Mouse (Mus musculus) lung, postnatal 10 days (tissue): Measurements from ENCODE around the gene Olfr1195.
"Not testable (repeated sequence)": the region's sequence is repeated elsewhere in the genome, so short reads cannot be mapped to it uniquely, and the experiment has no call there.

ENCODE experiments used
- DNase-seq: peaks from one replicate; pipeline ENCODE4 v3.0.0; 2021

Olfr1195 gene

GRCm38 (mm10) chr2:88689087-88689486 is at the start of gene Olfr1195:
Olfr1195 (minus strand) TSS chr2:88689187.
- DNase-seq = no peak

- DNase-seq = no peak
Measured at GRCm38 (mm10) chr2:88732266-88732665, 43.3 kb upstream of the Olfr1195 start, which contains the start of gene Olfr1197. Olfr1197 (minus strand) TSS chr2:88732366.

GRCm38 (mm10) chr2:88704497-88704896 is 15.5 kb upstream of the Olfr1195 start, which contains the start of gene Olfr1196:
Olfr1196 (minus strand) TSS chr2:88704597.
- no peak for DNase-seq

GRCm38 (mm10) chr2:88675328-88675727 is 13.7 kb downstream of the Olfr1195 start, which contains the start of gene Olfr1193:
Olfr1193 (plus strand) TSS chr2:88675628.
- DNase-seq = not testable (repeated sequence)

- DNase-seq = no peak
Measured at GRCm38 (mm10) chr2:88648209-88648608, 40.8 kb downstream of the Olfr1195 start, which contains the start of gene Olfr1192-ps1. Olfr1192-ps1 (plus strand) TSS chr2:88648509.

GRCm38 (mm10) chr2:88640242-88640641 is 48.7 kb downstream of the Olfr1195 start, which contains the start of gene Olfr1191-ps1:
Olfr1191-ps1 (plus strand) TSS chr2:88640542.
- DNase-seq = not testable (repeated sequence)
